ENCODE assay signal across 20 mouse cellular contexts in genomic region chrX:147393446-147393845, GRCm38 (mm10). TPM values are rescaled to one million over a fixed set of nuclear protein-coding genes. Genes with fewer than 3 reads are reported as not detected.
DNase-seq lines count a peak whose midpoint lies in the region.
"Had no signal": no experiment of that assay in that cellular context is flagged by ENCODE, and none has a peak within 500 bp of the region (broad histone marks: within the 10 kb centered on the region; RNA-seq: fewer than 3 reads in every experiment).

No protein-coding gene starts in this region.

- DNase-seq in cerebellum, postnatal 10 days = peak; percentile 0 to 2
- no peak for DNase-seq in cerebellum, adult 18-20 months
- peak; percentile 3 for DNase-seq in kidney, postnatal 10 days
- DNase-seq in kidney, adult 9 months = no peak
- peak; percentile 23 for DNase-seq in adipocyte (ENCODE audit: low spot score)
- DNase-seq in mesoderm, embryonic 11.5 days (ENCODE audit: low read depth, low spot score) = peak; percentile 20
- DNase-seq in adrenal gland, adult 18-20 months (ENCODE audit: low spot score in 2 of 2) = no peak
- DNase-seq: adrenal gland, postnatal 25 days; cerebellum, adult 11-12 months; cerebellum, postnatal 14 days; heart, postnatal 14 days; kidney, adult 11 months; kidney, postnatal 36 days; lung, postnatal 4 days; right cerebral cortex, adult 18-20 months; spleen, adult 18-20 months; thymus, postnatal 14 days had no signal

RNA-seq across cellular contexts. Expression of gene Il13ra2, which starts 35.5 kb away (rescaled TPM):
- not detected for total RNA-seq in adrenal gland, adult 18-20 months (2021)
- total RNA-seq: adrenal gland, postnatal 25 days; G1E; gastrocnemius, adult 18-20 months; granulocyte monocyte progenitor cell, adult 5-6 weeks had no signal

Comparison
In these comparisons a context has a peak if more than half of its experiments do, and no peak if none do; other contexts are left out.
1. DNase-seq: peak in cerebellum, postnatal 10 days (2 of 2), kidney, postnatal 10 days (single experiment), adipocyte (single experiment) and mesoderm, embryonic 11.5 days (single experiment); none in cerebellum, adult 18-20 months (0 of 2), kidney, adult 9 months (single experiment) and adrenal gland, adult 18-20 months (0 of 2).